Mouse (Mus musculus): ENCODE measurements at regions not wholly inside any gene's neighbourhood (a gene's known extent, or its start where the extent isn't known, plus 50 kb on each side); places are given as distances from the start of the nearest gene placed in this dataset.
A peak's percentile ranks its signal among the peaks of the same experiment; 100 is the strongest.

- DNase-seq, result peak; percentile 10
These were observed 76.0 kb upstream of the Ano5 start for GRCm38 (mm10) chr7:51434865-51435264.

GRCm38 (mm10) chr7:51454989-51455692 is 55.7 kb upstream of the Ano5 start:
- no peak for DNase-seq

GRCm38 (mm10) chr7:51458757-51459156 is 52.1 kb upstream of the Ano5 start:
- DNase-seq, result no peak
